Mouse (Mus musculus): ENCODE data around the gene Ccdc85c.

Gene Ccdc85c

DNA sequence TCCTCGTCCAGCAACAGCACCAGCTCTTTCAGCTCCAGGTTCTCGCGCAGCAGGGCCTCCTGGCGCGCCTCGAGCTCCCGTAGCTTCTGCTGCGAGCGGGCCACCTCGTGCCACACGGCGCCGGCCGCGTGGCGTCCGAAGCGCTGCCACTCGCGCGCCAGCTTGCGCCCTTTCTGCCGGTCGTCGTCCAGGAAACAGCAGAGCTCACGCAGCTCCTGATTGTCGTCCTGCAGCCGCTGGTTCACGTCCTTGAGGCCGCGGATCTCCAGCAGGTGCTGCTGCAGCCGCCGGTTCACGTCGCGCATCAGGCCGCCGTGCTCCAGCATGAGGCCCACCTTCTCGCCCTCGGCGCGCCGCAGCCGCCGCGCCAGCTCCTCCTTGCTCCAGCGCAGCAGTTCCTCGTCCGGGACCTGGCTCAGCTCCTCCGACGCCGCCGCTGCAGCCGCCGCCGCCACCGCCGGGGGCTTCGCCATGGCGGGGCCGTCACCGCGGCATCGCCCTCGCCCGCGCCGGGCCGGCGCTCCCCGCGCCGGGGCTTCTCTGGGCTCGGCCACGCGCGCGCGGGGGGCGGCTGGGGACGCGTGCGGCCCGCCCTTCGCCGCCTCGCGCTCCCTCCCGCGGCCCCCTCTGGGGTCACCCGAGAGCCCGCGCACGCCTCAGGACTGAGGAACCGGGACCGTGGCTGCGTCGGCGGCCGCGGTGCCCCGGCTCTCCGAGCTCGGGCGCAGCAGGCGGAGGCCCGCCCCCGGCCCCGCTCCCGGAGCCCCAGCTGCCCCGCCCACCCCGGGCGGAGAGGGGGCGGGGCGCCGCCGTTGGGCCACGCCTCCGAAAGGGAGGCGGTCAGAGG lies at the start of gene Ccdc85c:
Gene Ccdc85c, minus strand, starts transcription at position 765 of the 847 bp plus-strand sequence.
- ATAC-seq (ENCODE audit: insufficient number of reproducible peaks, low FRiP score, low TSS enrichment), result peak; percentile 16; the same call in 1 of the 2 replicates

DNA sequence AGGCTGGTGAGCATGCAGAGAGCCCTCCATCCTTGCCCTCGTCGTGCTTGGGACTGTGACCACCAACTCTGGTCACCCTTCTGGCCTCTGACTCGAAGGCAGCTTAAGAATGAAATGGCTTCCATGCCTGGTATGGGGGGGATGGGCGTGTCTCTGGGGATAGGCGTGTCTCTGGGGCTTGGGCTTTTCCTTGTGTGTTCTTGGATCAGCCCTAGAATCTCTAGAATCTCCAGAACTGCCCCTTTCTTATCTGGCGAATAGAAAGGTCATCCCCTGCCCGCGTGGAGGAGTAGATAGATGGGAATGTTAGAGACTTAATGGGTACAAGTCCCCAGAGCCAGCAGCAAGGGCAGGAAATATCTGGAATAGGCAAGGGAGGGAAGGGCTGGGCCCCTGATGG lies 44.9 kb upstream of the Ccdc85c start:
- ATAC-seq (ENCODE audit: insufficient number of reproducible peaks, low FRiP score, low TSS enrichment), result no peak

DNA sequence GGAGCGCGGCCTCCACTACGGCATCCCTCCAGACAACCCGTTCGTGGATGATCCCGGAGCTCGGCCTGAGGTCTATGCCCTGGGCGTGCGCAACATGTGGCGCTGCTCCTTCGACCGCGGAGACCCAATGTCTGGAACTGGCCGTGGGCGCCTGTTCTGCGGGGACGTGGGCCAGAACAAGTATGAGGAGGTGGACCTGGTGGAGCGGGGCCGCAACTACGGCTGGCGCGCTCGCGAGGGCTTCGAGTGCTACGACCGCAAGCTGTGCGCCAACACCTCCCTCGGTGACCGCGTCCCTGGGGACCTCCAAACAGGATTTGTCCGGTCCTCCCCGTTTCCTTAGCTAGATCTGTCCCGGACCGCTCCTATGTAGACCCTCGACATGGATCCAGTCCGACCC lies 43.3 kb upstream of the Ccdc85c start:
- ATAC-seq (ENCODE audit: insufficient number of reproducible peaks, low FRiP score, low TSS enrichment), result no peak

GRCm38 (mm10) chr12:108317826-108318430 lies 42.7 kb upstream of the Ccdc85c start:
- ATAC-seq (ENCODE audit: insufficient number of reproducible peaks, low FRiP score, low TSS enrichment), result no peak

DNA sequence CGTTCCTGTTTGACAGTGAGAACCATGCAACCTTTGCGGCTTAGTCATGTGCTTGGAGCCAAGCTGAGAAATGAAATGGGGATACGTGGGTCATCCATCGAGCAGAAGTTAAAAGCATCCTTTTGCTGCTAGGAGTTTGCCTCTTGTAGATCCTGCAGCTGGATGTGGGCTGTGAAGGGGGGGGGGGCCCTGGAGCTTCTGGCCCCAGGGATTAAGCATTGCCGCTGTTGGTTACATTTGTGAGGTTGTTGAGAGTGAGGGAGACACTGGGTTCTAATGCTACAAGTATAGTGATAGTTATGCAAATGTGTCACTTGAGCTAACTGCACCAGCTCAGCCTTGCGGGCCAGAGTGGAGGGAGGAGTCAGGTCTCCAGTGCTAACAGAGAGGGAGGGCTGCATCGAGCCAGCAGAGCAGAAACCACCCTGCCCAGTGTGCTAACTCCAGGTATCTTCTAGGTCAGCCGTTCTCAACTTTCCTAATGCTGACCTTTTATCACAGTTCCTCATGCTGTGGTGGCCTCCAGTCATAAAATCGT lies 42.0 kb upstream of the Ccdc85c start:
- ATAC-seq (ENCODE audit: insufficient number of reproducible peaks, low FRiP score, low TSS enrichment), result no peak

DNA sequence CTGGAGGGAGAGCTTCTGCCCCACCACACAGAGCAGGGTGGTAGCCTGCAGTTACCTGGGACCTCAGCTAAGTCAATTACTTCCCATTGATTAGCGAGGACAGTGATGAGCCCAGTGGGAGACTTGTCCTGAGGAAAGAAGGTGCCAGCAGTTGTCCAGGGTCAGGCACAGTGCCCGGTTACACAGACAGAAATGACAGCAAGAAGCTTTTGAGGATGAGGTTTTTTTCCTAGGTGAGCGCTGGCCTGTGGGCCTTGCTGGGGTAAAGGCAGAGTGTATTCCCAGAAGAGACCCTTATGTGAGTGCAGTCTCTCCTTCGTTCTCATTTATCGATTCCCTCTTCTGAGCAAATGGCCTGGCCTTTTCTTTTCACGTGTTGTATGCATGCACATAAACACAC lies 41.4 kb upstream of the Ccdc85c start:
- ATAC-seq (ENCODE audit: insufficient number of reproducible peaks, low FRiP score, low TSS enrichment), result no peak

DNA sequence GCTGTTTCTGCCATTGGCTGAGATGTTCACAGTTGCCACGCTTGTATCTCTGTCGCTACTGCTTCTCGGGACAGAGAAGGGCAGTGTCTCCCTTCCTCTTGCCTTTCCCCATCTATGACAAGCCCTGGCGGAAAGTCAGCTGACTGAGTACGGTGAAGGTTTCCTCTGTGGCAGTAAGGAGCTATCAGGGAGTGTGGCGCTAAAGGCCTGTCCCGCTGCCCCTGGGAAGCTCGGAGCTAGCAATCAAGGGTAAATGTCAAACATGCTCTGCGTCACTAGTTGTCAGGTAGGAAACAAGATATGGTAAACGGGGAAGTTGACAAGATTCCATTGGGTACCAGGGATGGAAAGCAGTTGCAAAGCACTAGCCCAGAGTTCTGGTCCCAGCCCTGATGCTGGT lies 40.6 kb upstream of the Ccdc85c start:
- ATAC-seq (ENCODE audit: insufficient number of reproducible peaks, low FRiP score, low TSS enrichment), result no peak

- ATAC-seq (ENCODE audit: insufficient number of reproducible peaks, low FRiP score, low TSS enrichment), result no peak
These were observed 38.1 kb upstream of the Ccdc85c start for GRCm38 (mm10) chr12:108313244-108313772.

- ATAC-seq (ENCODE audit: insufficient number of reproducible peaks, low FRiP score, low TSS enrichment), result no peak
These were observed 37.2 kb upstream of the Ccdc85c start for GRCm38 (mm10) chr12:108312432-108312851.

DNA sequence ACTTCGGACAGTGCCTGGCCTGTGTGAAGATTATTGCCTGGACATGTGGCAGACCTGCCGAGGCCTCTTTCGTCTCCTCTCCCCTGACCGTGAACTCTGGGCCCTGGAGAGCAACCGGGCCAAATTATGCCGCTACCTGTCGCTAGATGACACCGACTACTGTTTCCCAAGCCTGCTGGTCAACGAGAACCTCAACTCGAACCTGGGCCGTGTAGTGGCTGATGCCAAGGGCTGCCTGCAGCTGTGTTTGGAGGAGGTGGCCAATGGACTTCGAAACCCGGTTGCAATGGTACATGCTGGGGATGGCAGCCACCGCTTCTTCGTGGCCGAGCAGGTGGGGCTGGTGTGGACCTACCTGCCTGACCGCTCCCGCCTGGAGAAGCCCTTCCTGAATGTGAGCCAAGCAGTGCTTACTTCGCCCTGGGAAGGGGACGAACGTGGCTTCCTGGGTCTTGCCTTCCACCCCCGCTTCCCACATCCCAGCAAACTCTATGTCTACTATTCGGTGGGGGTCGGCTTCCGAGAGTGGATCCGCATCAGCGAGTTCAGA lies 36.6 kb upstream of the Ccdc85c start:
- ATAC-seq (ENCODE audit: insufficient number of reproducible peaks, low FRiP score, low TSS enrichment), result no peak

DNA sequence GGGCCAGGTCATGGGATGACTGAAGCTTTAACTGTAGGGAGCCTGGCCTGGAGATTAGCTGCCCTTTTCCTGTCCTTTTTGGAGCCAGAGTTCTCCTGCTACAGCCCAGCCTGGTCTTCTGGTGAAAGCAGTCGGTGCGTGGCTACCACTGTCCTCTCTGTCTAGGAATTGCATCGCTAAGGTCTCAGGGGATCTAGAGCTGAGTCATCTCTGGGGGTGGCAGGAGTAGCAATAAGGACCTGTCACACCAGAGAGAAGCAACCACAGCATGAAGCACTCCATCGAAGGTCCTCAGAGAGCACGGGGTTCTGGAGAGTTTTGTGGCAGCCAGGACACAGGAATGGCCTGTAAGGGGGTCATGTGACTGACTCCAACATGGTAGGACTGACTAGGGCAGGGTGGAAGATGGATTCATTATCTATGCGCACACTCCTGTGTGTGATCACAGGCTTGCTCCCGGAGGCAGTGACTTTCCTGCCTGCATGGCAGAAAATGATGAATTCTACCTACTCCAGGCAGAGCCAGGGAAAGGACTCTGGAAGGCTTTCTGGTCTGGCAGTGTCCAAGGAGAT lies 35.3 kb upstream of the Ccdc85c start:
- ATAC-seq (ENCODE audit: insufficient number of reproducible peaks, low FRiP score, low TSS enrichment), result no peak

DNA sequence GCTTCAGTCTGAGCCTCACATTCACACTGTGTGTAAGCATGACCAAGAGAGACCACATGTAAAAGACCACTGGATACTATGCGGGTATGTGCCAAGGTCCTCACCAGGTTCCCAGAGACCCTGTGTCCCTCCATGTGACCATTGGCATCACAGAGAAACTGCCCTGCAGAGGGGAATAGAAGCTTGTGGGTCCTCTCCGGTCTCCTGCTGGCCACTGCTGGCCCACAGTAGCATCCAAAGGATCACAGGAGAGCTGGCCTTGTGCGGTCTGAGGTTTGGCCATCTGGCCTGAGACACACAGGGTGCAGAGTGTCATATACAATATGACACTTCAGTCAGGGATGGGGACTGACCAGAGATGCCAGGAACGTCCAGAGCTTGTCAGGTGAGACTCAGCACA lies 34.8 kb upstream of the Ccdc85c start:
- no peak for ATAC-seq (ENCODE audit: insufficient number of reproducible peaks, low FRiP score, low TSS enrichment)

DNA sequence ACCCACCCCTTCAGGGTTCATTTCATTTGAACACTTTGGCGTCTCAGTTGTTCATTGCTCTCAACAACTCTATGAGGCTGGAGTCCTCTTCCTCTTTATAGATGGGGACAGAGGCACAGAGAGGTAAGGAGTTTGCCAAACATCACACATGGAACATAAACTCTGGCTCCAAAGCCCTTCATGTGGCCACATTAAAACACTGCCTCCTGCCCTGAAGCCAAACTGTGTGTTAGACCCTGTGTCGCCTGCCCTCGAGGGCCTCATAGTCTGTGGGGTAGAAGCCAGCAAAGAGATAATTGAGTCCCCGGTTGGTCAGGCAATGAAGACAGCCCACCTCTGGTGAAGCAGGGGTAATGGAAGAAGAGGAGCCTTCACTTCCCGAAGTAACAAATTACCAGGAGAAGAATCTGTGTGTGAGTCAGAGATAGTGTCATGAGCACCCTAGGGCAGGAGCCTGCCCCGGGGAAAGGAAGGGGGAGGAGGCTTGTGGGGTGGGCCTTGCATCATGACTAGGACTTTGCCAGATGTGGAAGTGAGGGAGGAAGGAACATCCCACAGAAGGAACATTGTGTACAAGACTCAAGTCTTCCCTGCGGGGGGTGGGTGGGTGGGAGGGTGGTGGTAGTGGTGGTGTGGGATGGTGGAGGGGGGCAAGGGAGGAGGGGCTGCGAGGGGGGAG lies 34.0 kb upstream of the Ccdc85c start:
- no peak for ATAC-seq (ENCODE audit: insufficient number of reproducible peaks, low FRiP score, low TSS enrichment)

- no peak for ATAC-seq (ENCODE audit: insufficient number of reproducible peaks, low FRiP score, low TSS enrichment)
These were observed 33.2 kb upstream of the Ccdc85c start for GRCm38 (mm10) chr12:108308363-108308856.

DNA sequence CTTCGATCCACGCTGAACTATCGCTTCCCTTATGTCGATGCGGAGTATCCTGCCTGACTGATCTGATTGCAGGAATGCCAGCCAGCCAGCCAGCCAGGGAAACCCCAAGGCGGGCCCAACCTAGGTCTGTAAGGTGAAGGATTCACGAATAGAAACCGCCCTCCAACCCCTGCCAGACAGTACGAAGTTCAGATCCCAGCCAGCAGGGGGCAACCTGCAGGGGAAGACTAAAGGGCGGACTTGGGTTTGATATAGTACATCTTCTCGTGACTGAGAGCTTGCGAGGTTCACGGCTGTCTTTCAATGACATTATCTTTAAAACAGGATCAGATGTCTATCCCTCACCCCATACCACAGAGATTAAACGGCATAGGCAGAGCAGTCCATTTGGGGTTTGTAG lies 32.3 kb upstream of the Ccdc85c start:
- ATAC-seq (ENCODE audit: insufficient number of reproducible peaks, low FRiP score, low TSS enrichment), result no peak

- ATAC-seq (ENCODE audit: insufficient number of reproducible peaks, low FRiP score, low TSS enrichment), result no peak
These were observed 30.9 kb upstream of the Ccdc85c start, which contains the start of gene Hhipl1 for GRCm38 (mm10) chr12:108305812-108306794. Gene Hhipl1 (plus strand): TSS chr12:108306270.

- no peak for ATAC-seq (ENCODE audit: insufficient number of reproducible peaks, low FRiP score, low TSS enrichment)
These were observed 29.9 kb upstream of the Ccdc85c start for GRCm38 (mm10) chr12:108305172-108305571.

GRCm38 (mm10) chr12:108303778-108304365 lies 28.6 kb upstream of the Ccdc85c start:
- no peak for ATAC-seq (ENCODE audit: insufficient number of reproducible peaks, low FRiP score, low TSS enrichment)

All from cerebellum, adult (tissue).